Mouse (Mus musculus): ENCODE data around the gene Gm20518. TPM values are rescaled to one million over a fixed set of nuclear protein-coding genes. Genes with fewer than 3 reads are reported as not detected.

Gene Gm20518
- total RNA-seq, 1 experiment, result 0.22 TPM

DNA sequence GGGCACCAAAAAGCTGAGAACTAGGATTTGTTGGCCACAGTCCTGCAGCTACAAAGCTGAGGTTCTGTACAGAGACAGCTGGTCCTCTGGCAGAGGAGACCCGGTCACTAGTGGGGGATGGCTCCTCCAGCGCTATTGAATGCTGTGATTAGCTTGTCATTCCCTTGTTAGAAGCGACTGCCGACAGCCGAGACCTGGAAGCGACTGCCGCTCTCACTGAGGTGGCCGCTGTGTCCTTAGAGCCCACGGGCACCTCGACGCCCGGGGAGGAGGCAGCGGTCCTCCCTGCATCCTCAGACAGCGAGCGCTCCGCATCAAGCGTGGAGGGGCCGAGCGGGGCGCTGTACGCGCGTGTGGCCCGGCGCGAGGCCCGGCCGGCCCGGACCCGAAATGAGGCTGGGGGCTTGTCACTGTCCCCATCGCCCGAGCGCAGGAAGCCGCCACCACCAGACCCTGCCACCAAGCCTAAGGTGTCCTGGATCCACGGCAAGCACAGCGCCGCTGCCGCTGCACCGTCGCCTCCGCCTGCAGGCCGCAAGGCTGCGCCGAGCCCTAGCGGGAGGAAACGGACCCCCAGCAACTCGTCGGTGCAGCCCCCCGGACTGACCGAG is 84.8 kb downstream of the Gm20518 start:
- H3K9me3 ChIP-seq (ENCODE audit: control insufficient read depth, insufficient read depth, low read depth, low read length), result no peaks in the 10 kb centered on the region
- peak overlapping the region; percentile 69 for H3K4me3 ChIP-seq (ENCODE audit: insufficient read depth in 1 of 2, low read depth in 1 of 2, low read length in 2 of 2, poor library complexity in 1 of 2, severe bottlenecking in 1 of 2)
- no peak overlapping the region for H3K27ac ChIP-seq (ENCODE audit: insufficient read depth, low read depth, low read length, poor library complexity, severe bottlenecking)
- TF ChIP-seq CHD2 (IDR thresholded peaks at IDR 0.05; ENCODE audit: low read depth, low read length) (no peak), MAFK (IDR thresholded peaks at IDR 0.05; ENCODE audit: insufficient read depth, low read depth, low read length) (no peak), ZC3H11A (IDR thresholded peaks at IDR 0.05; ENCODE audit: borderline replicate concordance, low read depth, low read length) (no peak), ZNF384 (IDR thresholded peaks at IDR 0.05; ENCODE audit: low read depth, low read length) (no peak), HCFC1 (IDR thresholded peaks at IDR 0.05; ENCODE audit: borderline replicate concordance, insufficient read depth, low read length) (no peak)
- no peak for DNase-seq (ENCODE audit: low read depth, low spot score)
- no peaks in the 10 kb centered on the region for H3K36me3 ChIP-seq (ENCODE audit: control insufficient read depth, insufficient read depth, low read length, poor library complexity, severe bottlenecking)
- H3K9ac ChIP-seq (ENCODE audit: insufficient read depth, low read depth, low read length, poor library complexity, severe bottlenecking), result peak overlapping the region; percentile 69
- in situ Hi-C loops (cut with MboI; ENCODE audit: low sequenced_read_pairs in 2 of 2, unreplicated experiment in 2 of 2), result loop anchor here (10.0 to 25.0 kb wide), 2 partner anchors 778 to 806 kb away; partner anchors contain the start of gene Gp1bb (in 1 of the 2)
- H3K4me1 ChIP-seq (ENCODE audit: control insufficient read depth in 2 of 2, insufficient read depth in 2 of 2, low read length in 2 of 2, poor library complexity in 1 of 2), result peaks cover 0 to 9% of the 10 kb centered on the region in 2 experiments; a peak in 1 of 4 replicates

DNA sequence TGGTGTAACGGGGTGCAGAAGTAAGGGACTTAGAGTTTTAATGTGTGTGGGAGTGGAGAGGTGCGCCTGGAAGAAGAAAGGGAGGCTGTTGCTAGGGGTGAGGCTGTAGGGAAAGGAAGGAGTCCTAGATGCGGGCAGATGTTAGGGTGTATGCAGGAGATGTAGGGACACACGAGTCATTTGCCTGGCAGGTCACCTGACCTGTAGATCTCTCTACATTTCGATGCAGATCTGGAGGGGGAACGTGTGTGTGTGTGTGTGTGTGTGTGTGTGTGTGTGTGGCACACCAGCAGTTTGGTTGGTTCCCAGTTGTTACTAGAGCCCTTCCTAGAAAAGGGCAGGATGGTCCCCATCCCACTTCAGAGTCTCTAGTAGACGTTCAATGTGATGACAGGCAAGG is 86.5 kb downstream of the Gm20518 start:
- H3K27ac ChIP-seq (ENCODE audit: insufficient read depth, low read depth, low read length, poor library complexity, severe bottlenecking), result no peak overlapping the region
- in situ Hi-C loops (cut with MboI; ENCODE audit: low sequenced_read_pairs in 2 of 2, unreplicated experiment in 2 of 2), result loop anchor here (10.0 to 25.0 kb wide), 2 partner anchors 780 to 807 kb away; partner anchors contain the start of gene Gp1bb (in 1 of the 2)
- H3K9me3 ChIP-seq (ENCODE audit: control insufficient read depth, insufficient read depth, low read depth, low read length), result no peaks in the 10 kb centered on the region
- no peak for DNase-seq (ENCODE audit: low read depth, low spot score)
- H3K36me3 ChIP-seq (ENCODE audit: control insufficient read depth, insufficient read depth, low read length, poor library complexity, severe bottlenecking), result no peaks in the 10 kb centered on the region
- no peak overlapping the region for H3K9ac ChIP-seq (ENCODE audit: insufficient read depth, low read depth, low read length, poor library complexity, severe bottlenecking)
- peaks cover 0 to 9% of the 10 kb centered on the region in 2 experiments; a peak in 1 of 4 replicates for H3K4me1 ChIP-seq (ENCODE audit: control insufficient read depth in 2 of 2, insufficient read depth in 2 of 2, low read length in 2 of 2, poor library complexity in 1 of 2)
- TF ChIP-seq MAFK (IDR thresholded peaks at IDR 0.05; ENCODE audit: insufficient read depth, low read depth, low read length) (no peak), ZNF384 (IDR thresholded peaks at IDR 0.05; ENCODE audit: low read depth, low read length) (no peak), CHD2 (IDR thresholded peaks at IDR 0.05; ENCODE audit: low read depth, low read length) (no peak), HCFC1 (IDR thresholded peaks at IDR 0.05; ENCODE audit: borderline replicate concordance, insufficient read depth, low read length) (no peak), ZC3H11A (IDR thresholded peaks at IDR 0.05; ENCODE audit: borderline replicate concordance, low read depth, low read length) (no peak)
- peak overlapping the region in 1 of 2 experiments; percentile 60; a peak in 2 of 4 replicates for H3K4me3 ChIP-seq (ENCODE audit: insufficient read depth in 1 of 2, low read depth in 1 of 2, low read length in 2 of 2, poor library complexity in 1 of 2, severe bottlenecking in 1 of 2)

DNA sequence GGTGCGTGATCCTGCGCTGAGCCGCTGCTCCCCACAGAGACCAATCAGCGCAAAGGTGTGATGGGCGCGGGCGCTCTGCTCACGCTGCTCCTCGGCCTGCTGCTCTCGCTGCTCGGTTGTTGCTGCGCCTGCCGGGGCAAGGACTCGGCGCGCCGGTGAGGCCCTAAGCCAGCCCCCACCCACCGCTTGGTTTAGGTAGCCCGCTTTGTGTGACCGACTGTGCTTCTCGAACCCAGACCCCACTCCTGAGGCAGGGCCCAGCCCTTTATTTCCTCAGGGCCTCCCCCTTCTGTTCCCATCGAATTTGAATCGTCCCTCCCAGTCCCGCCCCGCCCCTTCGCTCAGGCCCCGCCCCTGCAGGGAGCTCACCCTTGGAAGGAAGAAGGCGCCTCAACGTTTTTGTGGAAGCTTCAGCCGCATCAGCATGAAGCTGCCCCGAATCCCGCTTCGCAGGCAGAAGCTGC is 87.0 kb downstream of the Gm20518 start:
- peak overlapping the region; percentile 55 to 60 for H3K4me3 ChIP-seq (ENCODE audit: insufficient read depth in 1 of 2, low read depth in 1 of 2, low read length in 2 of 2, poor library complexity in 1 of 2, severe bottlenecking in 1 of 2)
- H3K36me3 ChIP-seq (ENCODE audit: control insufficient read depth, insufficient read depth, low read length, poor library complexity, severe bottlenecking), result no peaks in the 10 kb centered on the region
- peak; percentile 74 for DNase-seq (ENCODE audit: low read depth, low spot score)
- H3K27ac ChIP-seq (ENCODE audit: insufficient read depth, low read depth, low read length, poor library complexity, severe bottlenecking), result no peak overlapping the region
- no peaks in the 10 kb centered on the region for H3K9me3 ChIP-seq (ENCODE audit: control insufficient read depth, insufficient read depth, low read depth, low read length)
- no peak for TF ChIP-seq HCFC1 (IDR thresholded peaks at IDR 0.05; ENCODE audit: borderline replicate concordance, insufficient read depth, low read length)
- TF ChIP-seq ZC3H11A (IDR thresholded peaks at IDR 0.05; ENCODE audit: borderline replicate concordance, low read depth, low read length), result no peak
- TF ChIP-seq CHD2 (IDR thresholded peaks at IDR 0.05; ENCODE audit: low read depth, low read length), result no peak
- TF ChIP-seq MAFK (IDR thresholded peaks at IDR 0.05; ENCODE audit: insufficient read depth, low read depth, low read length), result no peak
- no peak for TF ChIP-seq ZNF384 (IDR thresholded peaks at IDR 0.05; ENCODE audit: low read depth, low read length)
- in situ Hi-C loops (cut with MboI; ENCODE audit: low sequenced_read_pairs in 2 of 2, unreplicated experiment in 2 of 2), result loop anchor here (10.0 to 25.0 kb wide), 2 partner anchors 780 to 808 kb away; partner anchors contain the start of gene Gp1bb (in 1 of the 2)
- H3K9ac ChIP-seq (ENCODE audit: insufficient read depth, low read depth, low read length, poor library complexity, severe bottlenecking), result no peak overlapping the region
- H3K4me1 ChIP-seq (ENCODE audit: control insufficient read depth in 2 of 2, insufficient read depth in 2 of 2, low read length in 2 of 2, poor library complexity in 1 of 2), result peaks cover 0 to 9% of the 10 kb centered on the region in 2 experiments; a peak in 1 of 4 replicates

DNA sequence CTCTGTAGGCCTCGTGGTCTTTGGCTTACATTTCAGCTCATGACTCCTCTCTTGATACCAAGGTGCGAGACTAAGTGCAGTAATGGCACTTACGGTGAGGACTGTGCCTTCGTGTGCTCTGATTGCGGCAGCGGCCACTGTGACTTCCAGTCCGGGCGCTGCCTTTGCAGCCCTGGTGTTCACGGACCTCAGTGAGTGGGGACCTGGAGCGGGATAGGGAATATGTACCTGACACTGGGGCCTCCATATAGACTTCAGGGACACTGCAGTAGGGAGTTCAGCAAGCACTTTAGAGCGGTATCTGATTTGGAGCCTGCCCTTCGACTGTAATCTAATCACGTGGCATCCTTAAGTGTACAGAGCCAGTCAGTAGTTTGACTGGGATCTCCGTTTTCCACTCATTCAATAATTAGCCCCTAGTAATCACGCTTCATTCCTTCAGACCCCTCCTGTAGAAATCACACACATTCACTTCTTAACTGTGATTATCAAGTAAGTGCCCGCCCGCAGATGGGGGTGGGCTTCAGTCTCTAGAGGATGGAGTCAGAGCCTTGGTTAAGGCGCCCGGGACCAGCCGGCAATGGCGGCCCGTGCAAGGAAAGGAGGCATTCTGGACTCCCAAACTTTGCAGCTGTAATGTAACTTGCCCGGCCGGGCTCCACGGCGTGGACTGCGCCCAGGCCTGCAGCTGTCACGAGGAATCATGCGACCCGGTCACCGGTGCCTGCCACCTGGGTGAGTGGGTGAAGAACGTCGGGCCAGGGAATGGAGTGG is 87.6 kb downstream of the Gm20518 start:
- Histone ChIP-seq H3K27ac (ENCODE audit: insufficient read depth, low read depth, low read length, poor library complexity, severe bottlenecking) (no peak overlapping the region), H3K4me1 (ENCODE audit: control insufficient read depth in 2 of 2, insufficient read depth in 2 of 2, low read length in 2 of 2, poor library complexity in 1 of 2) (peaks cover 0 to 9% of the 10 kb centered on the region in 2 experiments; a peak in 1 of 4 replicates), H3K9me3 (ENCODE audit: control insufficient read depth, insufficient read depth, low read depth, low read length) (no peaks in the 10 kb centered on the region), H3K36me3 (ENCODE audit: control insufficient read depth, insufficient read depth, low read length, poor library complexity, severe bottlenecking) (no peaks in the 10 kb centered on the region), H3K9ac (ENCODE audit: insufficient read depth, low read depth, low read length, poor library complexity, severe bottlenecking) (no peak overlapping the region), H3K4me3 (ENCODE audit: insufficient read depth in 1 of 2, low read depth in 1 of 2, low read length in 2 of 2, poor library complexity in 1 of 2, severe bottlenecking in 1 of 2) (peak overlapping the region; percentile 55 to 60; a peak in 3 of 4 replicates)
- DNase-seq (ENCODE audit: low read depth, low spot score), result no peak
- in situ Hi-C loops (cut with MboI; ENCODE audit: low sequenced_read_pairs in 2 of 2, unreplicated experiment in 2 of 2), result loop anchor here (10.0 to 25.0 kb wide), 2 partner anchors 781 to 808 kb away; partner anchors contain the start of gene Gp1bb (in 1 of the 2)
- TF ChIP-seq ZC3H11A (IDR thresholded peaks at IDR 0.05; ENCODE audit: borderline replicate concordance, low read depth, low read length) (no peak), CHD2 (IDR thresholded peaks at IDR 0.05; ENCODE audit: low read depth, low read length) (no peak), MAFK (IDR thresholded peaks at IDR 0.05; ENCODE audit: insufficient read depth, low read depth, low read length) (no peak), ZNF384 (IDR thresholded peaks at IDR 0.05; ENCODE audit: low read depth, low read length) (no peak), HCFC1 (IDR thresholded peaks at IDR 0.05; ENCODE audit: borderline replicate concordance, insufficient read depth, low read length) (no peak)

Measured in ES-E14 (cell line).